Mouse (Mus musculus): ENCODE data around the gene Cnnm1. TPM values are rescaled to one million over a fixed set of nuclear protein-coding genes. Genes with fewer than 3 reads are reported as not detected.

Gene Cnnm1
- polyA plus RNA-seq, 1 experiment from 2014 or later, result not detected

DNA sequence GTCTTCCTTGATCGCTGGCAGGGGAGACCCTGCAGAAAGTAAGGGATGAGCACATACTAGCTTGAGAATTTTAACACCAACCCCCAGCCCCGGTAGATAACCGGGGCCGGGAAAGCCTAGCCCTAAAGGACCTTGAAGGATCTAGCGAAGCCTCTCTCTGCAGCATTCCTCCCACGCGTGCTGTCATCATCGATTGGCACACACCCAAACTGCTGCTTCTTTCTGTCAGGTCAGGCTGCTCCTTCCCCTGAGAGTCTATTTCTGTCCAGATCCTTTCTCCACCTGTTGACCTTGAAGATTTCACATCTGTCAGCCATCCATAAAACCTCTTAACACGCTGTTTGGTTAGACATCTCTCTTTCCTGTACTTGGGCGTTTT is 84.9 kb downstream of the Cnnm1 start:
- H3K27ac ChIP-seq, result peak overlapping the region; percentile 62
- H3K79me2 ChIP-seq (ENCODE audit: inconsistent target), result peaks cover 39% of the 10 kb centered on the region
- 16% methylated on average over 10 of the region's 10 CpGs for WGBS (ENCODE audit: missing documents)
- H3K4me3 ChIP-seq (ENCODE audit: inconsistent target), result peak overlapping the region; percentile 97
- no peaks in the 10 kb centered on the region for H3K36me3 ChIP-seq (ENCODE audit: inconsistent target)

DNA sequence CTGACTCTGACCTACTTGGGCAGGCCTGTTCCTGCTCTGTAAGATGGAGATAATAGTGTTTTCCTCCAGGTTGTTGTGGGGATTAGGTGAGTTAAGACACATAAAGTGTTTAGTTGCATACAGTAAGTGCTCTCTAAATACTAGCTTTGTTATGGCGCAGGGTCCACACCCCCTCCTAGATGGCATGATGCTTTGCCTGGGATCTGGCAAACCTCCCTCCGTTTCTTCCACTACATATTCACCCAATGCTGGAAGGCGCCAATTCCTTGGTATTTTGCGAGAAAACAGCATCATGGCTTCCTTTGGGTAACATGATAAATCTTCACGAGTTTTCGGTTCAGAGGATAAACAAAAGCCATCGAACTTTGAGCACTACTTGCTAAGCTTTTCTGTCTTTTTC is 85.3 kb downstream of the Cnnm1 start:
- WGBS (ENCODE audit: missing documents), result 98% methylated on average over 7 of the region's 7 CpGs
- Histone ChIP-seq H3K79me2 (ENCODE audit: inconsistent target) (peaks cover 35% of the 10 kb centered on the region), H3K4me3 (ENCODE audit: inconsistent target) (no peak overlapping the region), H3K36me3 (ENCODE audit: inconsistent target) (no peaks in the 10 kb centered on the region), H3K27ac (peak overlapping the region; percentile 62; the same call in 1 of the 2 replicates)

DNA sequence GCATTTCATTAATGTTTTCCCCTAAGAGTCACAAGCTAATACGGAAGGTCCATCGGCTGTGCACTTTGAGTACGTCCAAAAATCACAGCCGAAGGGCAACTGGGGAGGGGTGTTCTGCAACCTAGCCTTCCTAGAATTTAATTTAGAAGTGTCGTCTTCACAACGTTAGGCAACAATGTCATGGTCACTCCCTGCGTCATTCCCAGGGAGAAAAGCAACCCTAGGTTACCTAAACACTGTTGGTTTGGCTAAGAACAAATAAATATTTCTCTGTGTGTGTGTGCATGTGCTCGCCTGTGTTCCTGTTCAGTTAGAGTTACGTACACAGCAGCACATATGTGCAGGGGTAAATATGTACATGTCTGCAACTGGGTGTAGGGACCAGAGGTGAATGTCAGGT is 85.8 kb downstream of the Cnnm1 start:
- no peak overlapping the region for H3K4me3 ChIP-seq (ENCODE audit: inconsistent target)
- no peak overlapping the region for H3K27ac ChIP-seq
- 95% methylated on average over 9 of the region's 9 CpGs for WGBS (ENCODE audit: missing documents)
- H3K36me3 ChIP-seq (ENCODE audit: inconsistent target), result no peaks in the 10 kb centered on the region
- peaks cover 30% of the 10 kb centered on the region for H3K79me2 ChIP-seq (ENCODE audit: inconsistent target)

DNA sequence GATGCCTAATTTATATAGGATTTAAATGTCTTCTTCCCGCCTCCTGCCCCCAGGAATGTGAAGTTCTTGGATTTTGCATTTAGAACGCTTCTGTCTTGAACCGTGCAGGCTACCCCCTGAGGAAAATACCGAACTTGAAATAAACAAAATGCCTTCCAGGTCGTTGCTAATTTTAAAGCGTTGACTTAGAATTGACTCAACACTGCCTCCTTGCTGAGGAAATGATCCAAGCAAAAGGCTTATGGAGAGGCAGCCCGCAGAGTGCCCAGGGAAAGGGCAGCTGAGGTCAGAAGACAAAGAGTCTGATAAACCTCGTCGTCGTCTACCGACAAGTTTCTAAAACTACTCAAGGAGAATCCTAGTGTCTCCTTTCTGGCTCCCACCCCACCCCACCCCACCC is 86.9 kb downstream of the Cnnm1 start:
- Histone ChIP-seq H3K27ac (no peak overlapping the region), H3K36me3 (ENCODE audit: inconsistent target) (no peaks in the 10 kb centered on the region), H3K79me2 (ENCODE audit: inconsistent target) (peaks cover 19% of the 10 kb centered on the region), H3K4me3 (ENCODE audit: inconsistent target) (no peak overlapping the region)
- WGBS (ENCODE audit: missing documents), result 21% methylated on average over 11 of the region's 11 CpGs

DNA sequence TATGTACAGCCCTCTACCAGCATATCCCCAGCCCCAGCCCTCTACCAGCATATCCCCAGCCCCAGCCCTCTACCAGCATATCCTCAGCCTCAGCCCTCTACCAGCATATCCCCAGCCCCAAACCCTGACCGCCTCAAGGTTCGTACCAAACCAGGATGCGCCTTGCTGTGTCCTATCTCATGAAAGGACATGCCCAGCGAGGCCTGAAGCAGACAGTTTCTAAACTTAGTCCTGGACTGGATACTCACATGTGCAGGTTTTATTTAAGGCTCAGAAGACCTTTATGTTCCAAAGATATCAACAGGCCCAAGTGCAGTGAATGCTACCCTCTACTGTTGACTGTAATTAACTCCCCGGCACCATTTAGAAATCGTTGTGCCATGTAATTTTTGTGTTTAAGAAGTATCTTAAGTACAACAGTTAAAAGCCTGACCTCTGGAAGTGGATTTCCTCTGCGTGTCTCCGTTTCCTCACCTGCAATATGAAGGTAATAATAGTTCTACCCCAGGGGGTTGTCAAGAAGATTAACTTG is 87.9 kb downstream of the Cnnm1 start:
- H3K36me3 ChIP-seq (ENCODE audit: inconsistent target), result no peaks in the 10 kb centered on the region
- H3K4me3 ChIP-seq (ENCODE audit: inconsistent target), result no peak overlapping the region
- WGBS (ENCODE audit: missing documents), result 93% methylated on average over 8 of the region's 8 CpGs

DNA sequence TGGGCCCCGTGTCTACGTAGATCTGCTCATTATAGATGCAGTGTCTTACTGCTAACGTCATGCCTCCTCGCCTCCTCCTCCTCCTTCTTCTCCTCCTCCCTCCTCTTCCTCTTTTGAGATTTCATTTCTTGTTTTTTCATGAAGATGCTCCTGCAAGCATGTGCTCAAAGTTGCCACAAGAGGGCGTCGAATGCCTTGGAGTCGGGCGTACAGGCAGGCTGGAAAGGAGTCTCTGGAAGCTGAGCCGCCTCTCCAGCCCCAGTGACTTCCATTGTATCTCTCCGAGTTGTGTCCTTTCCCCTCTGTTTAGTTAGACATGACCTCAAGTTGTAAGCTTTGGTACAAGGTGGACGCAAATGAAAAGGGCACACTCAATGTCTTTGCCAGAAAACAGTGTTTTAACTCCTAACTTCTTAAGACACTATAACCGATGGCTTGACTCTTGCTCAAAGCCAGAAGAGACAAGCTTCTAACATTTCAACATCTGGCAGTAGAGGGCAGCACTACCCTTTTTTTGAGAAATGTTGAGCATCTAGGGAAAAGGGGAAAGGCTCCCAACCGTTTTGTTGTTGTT is 90.0 kb downstream of the Cnnm1 start:
- 1% methylated on average over 13 of the region's 13 CpGs for WGBS (ENCODE audit: missing documents)
- Histone ChIP-seq H3K79me2 (ENCODE audit: inconsistent target) (no peaks in the 10 kb centered on the region), H3K4me3 (ENCODE audit: inconsistent target) (no peak overlapping the region; the same call in 1 of the 2 replicates), H3K27ac (no peak overlapping the region), H3K36me3 (ENCODE audit: inconsistent target) (no peaks in the 10 kb centered on the region)

More for the DNA sequence above, 87.9 kb downstream of the Cnnm1 start:
- Histone ChIP-seq H3K79me2 (ENCODE audit: inconsistent target) (peaks cover 9% of the 10 kb centered on the region), H3K27ac (no peak overlapping the region)

DNA sequence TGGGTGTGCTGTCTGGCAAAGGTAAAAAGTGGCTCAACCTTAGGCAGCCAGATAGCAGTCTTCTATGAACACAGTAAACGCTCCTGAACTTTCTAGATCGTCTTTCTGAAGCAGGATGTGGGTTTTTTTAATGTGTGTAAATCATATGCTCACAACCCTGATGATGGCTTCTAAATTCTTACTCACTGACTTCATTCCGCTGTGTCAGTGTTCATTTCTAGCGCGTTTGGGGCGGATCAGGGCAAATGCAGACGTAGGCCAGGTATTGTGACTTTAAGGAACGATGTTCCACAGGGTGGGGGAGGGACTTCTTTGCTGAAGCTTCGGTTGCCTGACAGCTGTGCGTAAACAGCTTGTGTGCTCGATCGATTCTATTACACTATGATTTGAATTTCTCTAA is 90.7 kb downstream of the Cnnm1 start:
- Histone ChIP-seq H3K27ac (no peak overlapping the region), H3K36me3 (ENCODE audit: inconsistent target) (no peaks in the 10 kb centered on the region), H3K79me2 (ENCODE audit: inconsistent target) (no peaks in the 10 kb centered on the region), H3K4me3 (ENCODE audit: inconsistent target) (no peak overlapping the region)
- WGBS (ENCODE audit: missing documents), result 29% methylated on average over 12 of the region's 12 CpGs

DNA sequence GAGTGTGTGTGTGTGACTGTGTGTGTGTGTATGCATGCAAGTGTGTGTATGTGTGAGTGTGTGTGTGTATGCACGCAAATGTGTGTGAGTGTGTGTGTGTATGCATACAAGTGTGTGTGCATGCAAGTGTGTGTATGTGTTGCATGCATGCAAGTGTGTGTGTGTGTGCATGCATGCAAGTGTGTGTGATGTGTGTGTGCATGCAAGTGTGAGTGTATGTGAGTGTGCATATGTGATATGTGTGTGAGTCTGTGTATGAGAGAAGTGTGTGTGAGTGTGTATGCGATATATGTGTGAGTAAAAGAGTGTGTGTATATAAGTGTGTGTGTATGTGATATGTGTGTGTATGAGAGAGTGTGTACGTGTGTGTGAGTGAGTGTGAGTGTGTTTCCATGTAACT is 95.1 kb downstream of the Cnnm1 start:
- Histone ChIP-seq H3K27ac (no peak overlapping the region), H3K4me3 (ENCODE audit: inconsistent target) (no peak overlapping the region), H3K36me3 (ENCODE audit: inconsistent target) (no peaks in the 10 kb centered on the region), H3K79me2 (ENCODE audit: inconsistent target) (no peaks in the 10 kb centered on the region)
- 95% methylated on average over 3 of the region's 3 CpGs for WGBS (ENCODE audit: missing documents)

DNA sequence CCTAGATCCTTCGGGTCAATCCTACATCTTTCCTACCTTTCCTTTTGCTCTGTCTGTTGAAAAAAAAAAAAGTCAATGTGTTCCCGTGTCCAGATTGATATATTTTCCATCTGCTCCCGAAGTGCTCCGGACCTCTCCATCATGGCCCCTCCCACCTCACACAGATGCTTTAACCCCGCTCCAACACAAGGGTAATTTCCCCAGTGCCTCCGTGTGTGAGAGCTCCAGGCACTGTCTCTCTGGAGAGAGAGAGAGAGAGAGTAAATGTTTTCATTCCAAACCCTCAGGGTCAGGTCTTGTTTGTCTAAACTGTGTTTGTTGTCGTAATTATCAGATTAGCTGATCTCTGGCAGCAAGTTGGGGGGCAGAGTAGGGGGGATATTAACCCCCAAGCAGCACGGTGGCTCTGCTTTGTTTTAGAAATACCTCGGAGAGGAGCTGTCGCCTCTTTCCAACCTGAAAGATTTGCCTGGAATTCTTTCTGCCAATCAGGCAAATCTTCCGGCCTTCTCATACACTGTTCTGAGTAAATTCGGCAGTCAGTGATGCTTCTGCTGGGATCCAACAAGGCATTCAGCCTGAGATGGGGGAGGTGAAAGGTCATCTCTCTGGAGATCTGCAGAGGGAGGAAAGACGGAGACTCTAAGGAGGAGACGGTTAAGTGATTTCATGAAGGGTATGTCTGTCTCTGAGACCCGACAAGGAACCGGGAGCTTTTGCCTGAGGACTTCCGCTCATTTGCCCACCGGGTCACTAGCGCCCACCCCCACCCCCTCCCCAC is 106.3 kb downstream of the Cnnm1 start:
- 79% methylated on average over 15 of the region's 19 CpGs for WGBS (ENCODE audit: missing documents)
- no peak overlapping the region for H3K4me3 ChIP-seq (ENCODE audit: inconsistent target)
- H3K36me3 ChIP-seq (ENCODE audit: inconsistent target), result no peaks in the 10 kb centered on the region
- H3K79me2 ChIP-seq (ENCODE audit: inconsistent target), result no peaks in the 10 kb centered on the region
- no peak overlapping the region for H3K27ac ChIP-seq

Other genes starting within 250 kb of the Cnnm1 start
- not detected in 3 replicates for gene Hpse2, start 52.1 kb upstream of the Cnnm1 start, polyA plus RNA-seq (2018)
- gene Got1, start 84.2 kb downstream of the Cnnm1 start, polyA plus RNA-seq (2018), result 86.8 to 158 TPM (median 102 TPM) in 3 replicates
- gene Nkx2-3, start 171.9 kb downstream of the Cnnm1 start, polyA plus RNA-seq (2018), result not detected in 3 replicates
- 16.2 to 24.8 TPM (median 23.2 TPM) in 3 replicates for gene Slc25a28, start 234.4 kb downstream of the Cnnm1 start, polyA plus RNA-seq (2018)
- 10.2 to 14.7 TPM (median 11.2 TPM) in 3 replicates for gene Entpd7, start 249.2 kb downstream of the Cnnm1 start, polyA plus RNA-seq (2018)